Mouse (Mus musculus) CH12.LX (cell line): ENCODE measurements at regions not wholly inside any gene's neighbourhood (a gene's known extent, or its start where the extent isn't known, plus 50 kb on each side); places are given as distances from the start of the nearest gene placed in this dataset.

Source experiments
- DNase-seq: peaks from one replicate; pipeline ENCODE4 v3.0.0-alpha.2; 2013; ENCODE audit errors: extremely low read depth
- H3K27ac ChIP-seq: 2 replicates; pipeline ENCODE4 v1.5.1; 2012; ENCODE audit warnings: low read depth, mild to moderate bottlenecking, control low read depth, moderate library complexity; ENCODE audit not compliant: insufficient read depth
- H3K27me3 ChIP-seq: replicated peaks from 2 replicates; pipeline ENCODE3; 2012; ENCODE audit warnings: inconsistent platforms
- H3K36me3 ChIP-seq, 2 experiments: replicated peaks in 1 of 2; 2 replicates each; pipeline versions ENCODE3 to v1.6.1; 2012; ENCODE audit warnings: inconsistent platforms in 1 of 2, low read length in 1 of 2, mild to moderate bottlenecking in 1 of 2, mixed read lengths in 1 of 2, moderate library complexity in 1 of 2; ENCODE audit not compliant: control insufficient read depth in 1 of 2, insufficient read depth in 1 of 2
- H3K4me1 ChIP-seq, 2 experiments: 2 replicates each; pipeline ENCODE4 v1.6.1; 2012; ENCODE audit warnings: inconsistent platforms in 1 of 2, moderate library complexity in 1 of 2; ENCODE audit not compliant: insufficient read depth in 2 of 2, control insufficient read depth in 1 of 2
- H3K4me2 ChIP-seq: 2 replicates; pipeline ENCODE4 v1.6.1; 2012; ENCODE audit warnings: low read depth, mild to moderate bottlenecking, control low read depth; ENCODE audit not compliant: poor library complexity, insufficient read depth, severe bottlenecking
- H3K4me3 ChIP-seq, 3 experiments: fragments of 150-350 bp in 1 of 3; sonication (generic) in 1 of 3; replicated peaks in 1 of 3; 2 replicates each; pipeline versions ENCODE3 to v1.5.1; 2011 to 2012; ENCODE audit warnings: low read depth in 2 of 3, low read length in 2 of 3, mild to moderate bottlenecking in 2 of 3, moderate library complexity in 2 of 3, control low read depth in 1 of 3, improper control_type of control experiment in 1 of 3, inconsistent platforms in 1 of 3, mixed read lengths in 1 of 3; ENCODE audit not compliant: poor library complexity in 1 of 3
- H3K79me2 ChIP-seq: replicated peaks from 2 replicates; pipeline ENCODE4 v1.6.1; 2012; ENCODE audit warnings: mild to moderate bottlenecking, moderate library complexity; ENCODE audit not compliant: control insufficient read depth, poor library complexity, insufficient read depth, severe bottlenecking; ENCODE audit errors: extremely low read depth
- H3K9ac ChIP-seq: 2 replicates; pipeline ENCODE4 v1.6.1; 2012; ENCODE audit warnings: low read depth, mild to moderate bottlenecking, control low read depth, moderate library complexity; ENCODE audit not compliant: insufficient read depth
- H3K9me3 ChIP-seq: replicated peaks from 2 replicates; pipeline ENCODE3; 2012; ENCODE audit warnings: low read length, inconsistent platforms, mixed read lengths
- BHLHE40 ChIP-seq: IDR thresholded peaks from 2 replicates; pipeline ENCODE4 v1.6.1; 2011; ENCODE audit warnings: mild to moderate bottlenecking, low read depth, low read length, improper control_type of control experiment
- E2F4 ChIP-seq: IDR thresholded peaks from 2 replicates; pipeline ENCODE4 v1.6.1; 2011; ENCODE audit warnings: low read depth, low read length, improper control_type of control experiment; ENCODE audit not compliant: insufficient replicate concordance
- ETS1 ChIP-seq: conservative IDR thresholded peaks from 2 replicates; pipeline ENCODE4 v1.6.1; 2012; ENCODE audit warnings: low read depth, mild to moderate bottlenecking, inconsistent platforms, low read length, improper control_type of control experiment, moderate library complexity
- IRF4 ChIP-seq: IDR thresholded peaks from 2 replicates; pipeline ENCODE4 v1.6.1; 2014; ENCODE audit warnings: low read depth, mild to moderate bottlenecking, inconsistent platforms, low read length, improper control_type of control experiment
- JUND ChIP-seq: conservative IDR thresholded peaks from 2 replicates; pipeline ENCODE4 v1.6.1; 2011; ENCODE audit warnings: low read depth, low read length, improper control_type of control experiment
- MAZ ChIP-seq: IDR thresholded peaks from 2 replicates; pipeline ENCODE4 v1.6.1; 2012; ENCODE audit warnings: low read depth, mild to moderate bottlenecking, inconsistent platforms, low read length, improper control_type of control experiment, moderate library complexity
- MYC ChIP-seq: IDR thresholded peaks from 2 replicates; pipeline ENCODE4 v1.6.1; 2011; ENCODE audit warnings: low read depth, mild to moderate bottlenecking, improper control_type of control experiment, low read length
- NELFE ChIP-seq: IDR thresholded peaks from 2 replicates; pipeline ENCODE4 v1.6.1; 2011; ENCODE audit warnings: low read depth, low read length, improper control_type of control experiment
- POLR2A ChIP-seq: IDR thresholded peaks from 2 replicates; pipeline ENCODE4 v1.6.1; 2011; ENCODE audit warnings: low read depth, mild to moderate bottlenecking, improper control_type of control experiment, low read length
- POLR2AphosphoS2 ChIP-seq: IDR thresholded peaks from 2 replicates; pipeline ENCODE4 v1.6.1; 2011; ENCODE audit warnings: low read depth, low read length, improper control_type of control experiment
- RAD21 ChIP-seq: IDR thresholded peaks from 2 replicates; pipeline ENCODE4 v1.6.1; 2011; ENCODE audit warnings: low read depth, mild to moderate bottlenecking, low read length, improper control_type of control experiment, moderate library complexity
- SMC3 ChIP-seq: IDR thresholded peaks from 2 replicates; pipeline ENCODE4 v1.6.1; 2011; ENCODE audit warnings: low read depth, low read length, improper control_type of control experiment
- TCF12 ChIP-seq: IDR thresholded peaks from 2 replicates; pipeline ENCODE4 v1.6.1; 2014; ENCODE audit warnings: low read depth, mild to moderate bottlenecking, inconsistent platforms, low read length, improper control_type of control experiment
- ZC3H11A ChIP-seq: IDR thresholded peaks from 2 replicates; pipeline ENCODE4 v1.6.1; 2012; ENCODE audit warnings: low read depth, mild to moderate bottlenecking, inconsistent platforms, low read length, improper control_type of control experiment
- ZNF384 ChIP-seq: IDR thresholded peaks from 2 replicates; pipeline ENCODE4 v1.6.1; 2012; ENCODE audit warnings: low read depth, low read length, improper control_type of control experiment, inconsistent platforms
- dilution Hi-C: fragments of 300-500 bp; cut with MboI; formaldehyde crosslinking; loops from 2 replicates; pipeline ENCODE4 v1.14.3; 2020; ENCODE audit warnings: low sequenced_read_pairs; ENCODE audit not compliant: extremely low pct_unique_long_range_greater_than_20kb, extremely low pct_ligation_motif_present
- in situ Hi-C: fragments of 300-500 bp; cut with MboI; formaldehyde crosslinking; loops from 3 replicates; pipeline ENCODE4 v1.14.3; 2019; ENCODE audit warnings: low sequenced_read_pairs, low pct_ligation_motif_present, low pct_unique_long_range_greater_than_20kb, mixed read lengths

DNA sequence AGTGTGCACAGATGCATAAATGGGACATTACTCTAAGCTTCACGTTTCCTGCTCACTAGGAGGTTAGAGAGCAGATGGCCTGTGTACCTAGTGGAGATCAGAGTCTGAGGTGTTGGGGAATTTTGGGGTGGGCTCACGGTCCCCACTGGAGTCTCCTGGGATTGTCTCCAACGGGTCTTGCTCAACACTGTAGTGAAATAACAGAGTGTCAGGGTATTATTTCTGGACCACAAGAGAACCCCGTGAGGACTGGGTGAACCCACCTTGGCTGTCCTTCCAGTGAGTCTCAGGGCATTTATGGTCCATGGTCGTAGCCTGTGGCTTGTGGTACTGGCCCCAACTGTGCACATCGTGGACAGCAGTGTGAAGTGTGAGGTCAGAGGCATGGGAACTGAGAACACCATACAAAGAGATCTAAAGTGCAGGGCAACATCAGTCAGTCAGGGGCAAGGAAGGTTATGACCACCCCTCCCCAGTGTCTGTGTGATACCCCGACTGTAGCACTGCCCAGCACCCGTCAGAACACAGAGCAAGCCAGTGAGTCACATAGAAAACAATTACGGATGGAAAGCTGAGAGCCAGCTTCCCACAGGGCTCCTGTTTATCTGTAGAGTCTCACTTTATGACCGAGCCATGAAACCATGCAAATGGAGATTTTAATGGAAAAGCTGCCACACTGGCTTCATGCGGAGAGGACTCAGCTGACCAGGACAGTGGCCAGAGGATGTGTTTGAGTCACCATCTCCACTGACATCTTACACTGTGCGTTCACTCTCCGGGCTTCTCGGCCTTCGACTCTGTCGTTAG is 77.3 kb upstream of the Pmepa1 start:
- H3K4me1 ChIP-seq, result peaks cover 14 to 25% of the 10 kb centered on the region in 2 experiments
- H3K9me3 ChIP-seq, result no peaks in the 10 kb centered on the region
- in situ Hi-C loops, result no loop called here
- no peak for TF ChIP-seq POLR2AphosphoS2
- no peak for TF ChIP-seq RAD21
- no peak for TF ChIP-seq MAZ
- TF ChIP-seq NELFE, result no peak
- no peak for TF ChIP-seq E2F4
- dilution Hi-C loops, result no loop called here
- no peak overlapping the region for H3K4me2 ChIP-seq
- no peak overlapping the region for H3K9ac ChIP-seq
- no peak for DNase-seq
- no peak overlapping the region for H3K27ac ChIP-seq
- H3K36me3 ChIP-seq, result no peaks in the 10 kb centered on the region
- H3K4me3 ChIP-seq, result no peak overlapping the region
- no peaks in the 10 kb centered on the region for H3K79me2 ChIP-seq
- H3K27me3 ChIP-seq, result no peaks in the 10 kb centered on the region

DNA sequence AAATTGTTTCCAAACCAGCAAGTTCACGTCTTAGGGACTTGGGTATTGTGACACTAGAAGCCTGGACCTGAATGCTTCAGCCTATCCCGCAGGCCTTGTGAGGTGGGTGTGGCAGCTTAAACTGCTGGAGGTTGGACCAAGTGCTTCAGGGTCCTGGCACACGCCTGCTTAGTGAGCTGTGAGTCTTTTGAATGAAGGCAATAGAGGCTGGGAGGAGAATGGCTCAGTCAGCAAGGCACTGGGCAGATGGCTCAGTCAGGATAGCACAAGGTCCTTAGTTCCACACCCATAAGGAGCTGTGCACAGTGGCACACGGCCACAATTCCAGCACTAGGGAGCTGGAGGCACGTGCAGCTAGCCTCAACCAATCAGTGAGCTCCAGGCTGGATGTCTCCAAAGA is 80.5 kb upstream of the Pmepa1 start:
- Histone ChIP-seq H3K27ac (no peak overlapping the region), H3K4me2 (no peak overlapping the region), H3K4me1 (peaks cover 6 to 11% of the 10 kb centered on the region in 2 experiments; a peak in 2 of 4 replicates), H3K4me3 (no peak overlapping the region), H3K27me3 (no peaks in the 10 kb centered on the region), H3K9ac (no peak overlapping the region), H3K79me2 (no peaks in the 10 kb centered on the region), H3K36me3 (no peaks in the 10 kb centered on the region), H3K9me3 (no peaks in the 10 kb centered on the region)
- TF ChIP-seq ZNF384, result no peak
- no peak for TF ChIP-seq IRF4
- no peak for TF ChIP-seq TCF12
- TF ChIP-seq BHLHE40, result no peak
- TF ChIP-seq SMC3, result no peak
- no peak for TF ChIP-seq POLR2A
- no peak for TF ChIP-seq ETS1
- no peak for TF ChIP-seq E2F4
- dilution Hi-C loops (no loop called here), in situ Hi-C loops (no loop called here)
- no peak for DNase-seq

DNA sequence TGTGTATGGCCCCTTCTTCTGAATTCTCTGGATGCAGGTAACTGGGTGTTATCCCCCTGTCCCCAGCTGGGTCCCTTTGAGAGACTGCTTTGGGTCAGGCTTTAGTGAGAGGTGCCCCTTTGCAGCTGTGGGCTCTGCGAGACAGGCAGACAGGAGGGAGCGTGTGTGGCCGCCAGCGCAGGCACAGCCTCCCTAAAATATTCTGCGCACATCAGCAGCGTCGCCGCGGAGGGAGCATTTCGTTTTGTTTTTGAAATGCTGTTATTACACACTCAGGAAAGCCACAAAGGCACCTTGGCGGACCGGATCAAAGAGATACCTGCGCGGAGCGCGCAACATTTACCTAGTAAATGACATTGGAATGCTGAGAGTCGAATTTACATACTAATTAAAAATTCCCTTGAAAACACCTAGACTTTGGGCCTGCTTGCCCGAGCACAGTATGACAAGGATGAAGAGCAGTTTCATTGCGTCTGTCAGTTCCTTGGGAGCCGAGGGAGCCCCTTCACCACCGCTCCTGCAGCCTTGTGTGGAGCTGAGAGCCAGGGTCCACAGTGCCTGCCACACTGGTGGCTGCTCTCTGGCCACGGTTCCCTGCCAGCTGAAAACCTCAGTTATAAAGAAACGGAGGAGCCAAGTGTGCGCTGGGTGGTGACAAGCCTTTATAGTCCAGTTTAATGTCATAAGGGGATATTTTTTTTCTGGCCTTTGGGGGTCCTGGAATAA is 89.3 kb upstream of the Pmepa1 start:
- Histone ChIP-seq H3K4me3 (no peak overlapping the region), H3K4me1 (peaks cover 0 to 3% of the 10 kb centered on the region in 2 experiments; a peak in 1 of 4 replicates), H3K9me3 (no peaks in the 10 kb centered on the region), H3K9ac (no peak overlapping the region), H3K27ac (no peak overlapping the region), H3K79me2 (no peaks in the 10 kb centered on the region), H3K27me3 (no peaks in the 10 kb centered on the region), H3K4me2 (no peak overlapping the region), H3K36me3 (no peaks in the 10 kb centered on the region)
- dilution Hi-C loops, result no loop called here
- in situ Hi-C loops, result no loop called here
- no peak for DNase-seq
- TF ChIP-seq MYC (no peak), JUND (no peak), ZC3H11A (no peak), RAD21 (no peak)
